Mouse (Mus musculus): ENCODE data around the gene Pgm2l1. TPM values are rescaled to one million over a fixed set of nuclear protein-coding genes. Genes with fewer than 3 reads are reported as not detected.

Pgm2l1 gene
- polyA plus RNA-seq, 2 experiments, result 3.2 to 5.1 TPM

- WGBS, result 48% methylated on average over 3 of the region's 3 CpGs
- DNase-seq (ENCODE audit: low spot score), result peak; percentile 58
Observed at GRCm38 (mm10) chr7:100201191-100201590, 26.0 kb upstream of the Pgm2l1 start.

GRCm38 (mm10) chr7:100203616-100204015 lies 23.6 kb upstream of the Pgm2l1 start:
- H3K4me3 ChIP-seq (replicated peaks; ENCODE audit: low read length), result no peak overlapping the region
- no peak for DNase-seq (ENCODE audit: low spot score)
- no peak for ATAC-seq (ENCODE audit: low FRiP score, low read depth)
- H3K4me2 ChIP-seq (replicated peaks; ENCODE audit: low read depth, low read length, severe bottlenecking), result no peak overlapping the region
- no peak overlapping the region for H3K27ac ChIP-seq (replicated peaks; ENCODE audit: low read depth, low read length)
- H3K9ac ChIP-seq (ENCODE audit: low read depth, low read length, severe bottlenecking), result no peak overlapping the region
- no peaks in the 10 kb centered on the region for H3K4me1 ChIP-seq (ENCODE audit: control insufficient read depth, insufficient read depth, low read length)
- no peak for TF ChIP-seq POLR2A (IDR thresholded peaks at IDR 0.05; ENCODE audit: borderline replicate concordance, extremely low read depth, insufficient read depth, insufficient read length)
- no peaks in the 10 kb centered on the region for H3K27me3 ChIP-seq (ENCODE audit: control insufficient read depth, insufficient read depth, low read length)
- no peaks in the 10 kb centered on the region for H3K36me3 ChIP-seq (ENCODE audit: control insufficient read depth, insufficient read depth, low read length)
- 61% methylated on average over 3 of the region's 3 CpGs for WGBS
- no peaks in the 10 kb centered on the region for H3K9me3 ChIP-seq (ENCODE audit: control insufficient read depth, low read length)

More at GRCm38 (mm10) chr7:100201191-100201590, 26.0 kb upstream of the Pgm2l1 start:
- ATAC-seq (ENCODE audit: low FRiP score, low read depth), result 0 out of 2 replicates have a peak, but pooled peaks have one; percentile 44
- Histone ChIP-seq H3K27ac (replicated peaks; ENCODE audit: low read depth, low read length) (no peak overlapping the region), H3K36me3 (ENCODE audit: control insufficient read depth, insufficient read depth, low read length) (no peaks in the 10 kb centered on the region), H3K9me3 (ENCODE audit: control insufficient read depth, low read length) (no peaks in the 10 kb centered on the region), H3K4me3 (replicated peaks; ENCODE audit: low read length) (no peak overlapping the region), H3K4me1 (ENCODE audit: control insufficient read depth, insufficient read depth, low read length) (no peaks in the 10 kb centered on the region), H3K4me2 (replicated peaks; ENCODE audit: low read depth, low read length, severe bottlenecking) (no peak overlapping the region), H3K27me3 (ENCODE audit: control insufficient read depth, insufficient read depth, low read length) (no peaks in the 10 kb centered on the region), H3K9ac (ENCODE audit: low read depth, low read length, severe bottlenecking) (no peak overlapping the region)
- no peak for TF ChIP-seq POLR2A (IDR thresholded peaks at IDR 0.05; ENCODE audit: borderline replicate concordance, extremely low read depth, insufficient read depth, insufficient read length)

GRCm38 (mm10) chr7:100204871-100205270 lies 22.3 kb upstream of the Pgm2l1 start:
- Histone ChIP-seq H3K9me3 (ENCODE audit: control insufficient read depth, low read length) (no peaks in the 10 kb centered on the region), H3K4me3 (replicated peaks; ENCODE audit: low read length) (no peak overlapping the region), H3K9ac (ENCODE audit: low read depth, low read length, severe bottlenecking) (no peak overlapping the region), H3K4me1 (ENCODE audit: control insufficient read depth, insufficient read depth, low read length) (no peaks in the 10 kb centered on the region), H3K27ac (replicated peaks; ENCODE audit: low read depth, low read length) (no peak overlapping the region), H3K27me3 (ENCODE audit: control insufficient read depth, insufficient read depth, low read length) (no peaks in the 10 kb centered on the region), H3K36me3 (ENCODE audit: control insufficient read depth, insufficient read depth, low read length) (no peaks in the 10 kb centered on the region), H3K4me2 (replicated peaks; ENCODE audit: low read depth, low read length, severe bottlenecking) (no peak overlapping the region)
- no peak for TF ChIP-seq POLR2A (IDR thresholded peaks at IDR 0.05; ENCODE audit: borderline replicate concordance, extremely low read depth, insufficient read depth, insufficient read length)
- 41% methylated on average over 6 of the region's 6 CpGs for WGBS
- ATAC-seq (ENCODE audit: low FRiP score, low read depth) (no peak), DNase-seq (ENCODE audit: low spot score) (no peak)

- WGBS, result 85% methylated on average over 2 of the region's 2 CpGs
- no peak overlapping the region for H3K27ac ChIP-seq (replicated peaks; ENCODE audit: low read depth, low read length)
- H3K9ac ChIP-seq (ENCODE audit: low read depth, low read length, severe bottlenecking), result no peak overlapping the region
- H3K4me1 ChIP-seq (ENCODE audit: control insufficient read depth, insufficient read depth, low read length), result no peaks in the 10 kb centered on the region
- H3K9me3 ChIP-seq (ENCODE audit: control insufficient read depth, low read length), result no peaks in the 10 kb centered on the region
- H3K36me3 ChIP-seq (ENCODE audit: control insufficient read depth, insufficient read depth, low read length), result no peaks in the 10 kb centered on the region
- TF ChIP-seq POLR2A (IDR thresholded peaks at IDR 0.05; ENCODE audit: borderline replicate concordance, extremely low read depth, insufficient read depth, insufficient read length), result no peak
- DNase-seq (ENCODE audit: low spot score) (no peak), ATAC-seq (ENCODE audit: low FRiP score, low read depth) (no peak)
- H3K27me3 ChIP-seq (ENCODE audit: control insufficient read depth, insufficient read depth, low read length), result no peaks in the 10 kb centered on the region
- no peak overlapping the region for H3K4me3 ChIP-seq (replicated peaks; ENCODE audit: low read length)
- H3K4me2 ChIP-seq (replicated peaks; ENCODE audit: low read depth, low read length, severe bottlenecking), result no peak overlapping the region
Observed at GRCm38 (mm10) chr7:100206144-100206543, 21.1 kb upstream of the Pgm2l1 start.

- Histone ChIP-seq H3K27me3 (ENCODE audit: control insufficient read depth, insufficient read depth, low read length) (no peaks in the 10 kb centered on the region), H3K4me1 (ENCODE audit: control insufficient read depth, insufficient read depth, low read length) (no peaks in the 10 kb centered on the region), H3K36me3 (ENCODE audit: control insufficient read depth, insufficient read depth, low read length) (no peaks in the 10 kb centered on the region), H3K27ac (replicated peaks; ENCODE audit: low read depth, low read length) (no peak overlapping the region), H3K9ac (ENCODE audit: low read depth, low read length, severe bottlenecking) (no peak overlapping the region), H3K9me3 (ENCODE audit: control insufficient read depth, low read length) (no peaks in the 10 kb centered on the region), H3K4me3 (replicated peaks; ENCODE audit: low read length) (no peak overlapping the region), H3K4me2 (replicated peaks; ENCODE audit: low read depth, low read length, severe bottlenecking) (no peak overlapping the region)
- ATAC-seq (ENCODE audit: low FRiP score, low read depth), result no peak
- no peak for TF ChIP-seq POLR2A (IDR thresholded peaks at IDR 0.05; ENCODE audit: borderline replicate concordance, extremely low read depth, insufficient read depth, insufficient read length)
- no peak for DNase-seq (ENCODE audit: low spot score)
Observed at GRCm38 (mm10) chr7:100207886-100208285, 19.3 kb upstream of the Pgm2l1 start.

- WGBS, result 74% methylated on average over 4 of the region's 4 CpGs
- no peak for ATAC-seq (ENCODE audit: low FRiP score, low read depth)
- Histone ChIP-seq H3K9ac (ENCODE audit: low read depth, low read length, severe bottlenecking) (no peak overlapping the region), H3K9me3 (ENCODE audit: control insufficient read depth, low read length) (no peaks in the 10 kb centered on the region), H3K4me1 (ENCODE audit: control insufficient read depth, insufficient read depth, low read length) (0 out of 2 replicates have a peak, but pooled peaks cover 5% of the 10 kb centered on the region), H3K4me2 (replicated peaks; ENCODE audit: low read depth, low read length, severe bottlenecking) (no peak overlapping the region), H3K27ac (replicated peaks; ENCODE audit: low read depth, low read length) (no peak overlapping the region), H3K27me3 (ENCODE audit: control insufficient read depth, insufficient read depth, low read length) (no peaks in the 10 kb centered on the region), H3K36me3 (ENCODE audit: control insufficient read depth, insufficient read depth, low read length) (no peaks in the 10 kb centered on the region), H3K4me3 (replicated peaks; ENCODE audit: low read length) (no peak overlapping the region)
- TF ChIP-seq POLR2A (IDR thresholded peaks at IDR 0.05; ENCODE audit: borderline replicate concordance, extremely low read depth, insufficient read depth, insufficient read length), result no peak
- DNase-seq (ENCODE audit: low spot score), result no peak
Observed at GRCm38 (mm10) chr7:100214310-100214709, 12.9 kb upstream of the Pgm2l1 start.
